22 mouse cellular contexts compared by ENCODE assay signal in the genomic region with DNA sequence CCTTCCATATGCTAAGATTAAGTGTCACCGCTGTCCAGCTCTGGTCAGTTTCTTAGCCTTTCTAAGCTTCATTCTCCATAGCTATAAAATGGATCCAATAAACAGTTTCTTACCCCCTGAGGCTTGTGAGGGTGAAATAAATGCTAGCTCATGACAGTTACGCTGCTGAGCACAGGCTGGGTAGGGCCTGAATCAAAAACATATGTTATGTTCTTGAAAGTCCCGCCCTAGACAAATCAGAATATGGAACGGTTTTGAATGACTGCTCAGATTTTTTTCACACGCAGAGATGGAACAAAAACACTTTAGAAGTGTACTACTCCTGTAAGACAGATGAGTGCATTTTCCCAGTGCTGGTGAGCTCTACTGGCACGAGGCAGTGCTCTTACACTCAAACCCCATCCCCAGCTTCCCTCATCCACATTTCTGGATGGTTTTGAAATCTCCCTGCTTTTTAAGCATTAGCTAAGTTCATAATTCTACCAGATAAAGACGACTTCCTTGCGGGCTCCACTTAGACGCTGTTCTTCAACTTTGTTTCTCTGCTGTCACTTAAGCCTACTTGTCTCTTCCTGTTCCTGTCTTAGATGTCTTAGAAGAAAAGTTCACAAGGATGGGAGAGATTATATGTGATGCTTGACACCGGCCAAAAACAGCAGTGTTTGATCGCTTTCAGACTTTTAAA. TPM values are rescaled to one million over a fixed set of nuclear protein-coding genes. Genes with fewer than 3 reads are reported as not detected.
A peak's percentile ranks its signal among the peaks of the same experiment; 100 is the strongest.
DNase-seq lines count a peak whose midpoint lies in the region; ATAC-seq and TF ChIP-seq lines count a peak whose summit lies in the region.
"Had no signal": no experiment of that assay in that cellular context is flagged by ENCODE, and none has a peak within 500 bp of the region (broad histone marks: within the 10 kb centered on the region; RNA-seq: fewer than 3 reads in every experiment).

No protein-coding gene starts in this region.

- no peak overlapping the region for H3K4me2 ChIP-seq in hindbrain, embryonic 13.5 days
- H3K4me2 ChIP-seq in hindbrain, embryonic 14.5 days (replicated peaks): no peak overlapping the region
- H3K4me2 ChIP-seq in embryonic facial prominence, embryonic 15.5 days (replicated peaks): no peak overlapping the region
- no peak overlapping the region for H3K4me2 ChIP-seq in kidney, embryonic 16.5 days (replicated peaks; ENCODE audit: low read depth, low read length)

- TF ChIP-seq CTCF in E14TG2a.4 (conservative IDR thresholded peaks at IDR 0.05; ENCODE audit: low read length): no peak

- H3K27me3 ChIP-seq in hindbrain, embryonic 13.5 days: no peaks in the 10 kb centered on the region
- H3K27me3 ChIP-seq in hindbrain, embryonic 14.5 days (ENCODE audit: control insufficient read depth, insufficient read depth, low read length): no peaks in the 10 kb centered on the region
- H3K27me3 ChIP-seq in E14TG2a.4 (ENCODE audit: insufficient read depth, low read length): no peaks in the 10 kb centered on the region
- H3K27me3 ChIP-seq in embryonic facial prominence, embryonic 15.5 days: no peaks in the 10 kb centered on the region
- H3K27me3 ChIP-seq in kidney, embryonic 16.5 days (ENCODE audit: insufficient read depth, low read length): no peaks in the 10 kb centered on the region
- H3K27me3 ChIP-seq: Patski had no signal

- H3K4me1 ChIP-seq in hindbrain, embryonic 13.5 days (replicated peaks): peaks cover 44% of the 10 kb centered on the region
- H3K4me1 ChIP-seq in hindbrain, embryonic 14.5 days (replicated peaks; ENCODE audit: control insufficient read depth, insufficient read depth, low read length): peaks cover 22% of the 10 kb centered on the region
- peaks cover 88% of the 10 kb centered on the region for H3K4me1 ChIP-seq in E14TG2a.4 (replicated peaks; ENCODE audit: low read depth, low read length)
- peaks cover 48% of the 10 kb centered on the region for H3K4me1 ChIP-seq in embryonic facial prominence, embryonic 15.5 days
- peaks cover 33% of the 10 kb centered on the region for H3K4me1 ChIP-seq in kidney, embryonic 16.5 days (ENCODE audit: insufficient read depth, low read length)

- 89% methylated on average over 11 of the region's 11 CpGs for WGBS in hindbrain, embryonic 13.5 days
- WGBS in hindbrain, embryonic 14.5 days: 90% methylated on average over 11 of the region's 11 CpGs
- WGBS in embryonic facial prominence, embryonic 15.5 days: 31% methylated on average over 11 of the region's 11 CpGs
- WGBS in kidney, embryonic 16.5 days: 71% methylated on average over 11 of the region's 11 CpGs

- DNase-seq in hindbrain, embryonic 14.5 days (ENCODE audit: low spot score): no peak
- DNase-seq in 3T3-L1 (ENCODE audit: low read depth, low spot score): peak; percentile 59
- no peak for DNase-seq in neural tube, embryonic 10.5 days (ENCODE audit: extremely low spot score, low spot score)
- no peak for DNase-seq in frontal cortex, postnatal 36 days (ENCODE audit: low spot score in 2 of 2)
- DNase-seq: cerebellum, postnatal 25 days; forebrain, postnatal 0 days; kidney, adult 9 months; liver; lung, adult 18-20 months; lung, postnatal 4 days; midbrain, embryonic 14.5 days; right cerebral cortex, postnatal 25 days; thymus, postnatal 36 days had no signal

- H3K36me3 ChIP-seq in hindbrain, embryonic 13.5 days: peaks cover 13% of the 10 kb centered on the region
- peaks cover 17% of the 10 kb centered on the region; the same call in 1 of the 2 replicates for H3K36me3 ChIP-seq in hindbrain, embryonic 14.5 days (replicated peaks; ENCODE audit: control insufficient read depth, insufficient read depth)
- H3K36me3 ChIP-seq in E14TG2a.4 (ENCODE audit: insufficient read depth, low read length): peaks cover 85% of the 10 kb centered on the region
- H3K36me3 ChIP-seq in embryonic facial prominence, embryonic 15.5 days: no peaks in the 10 kb centered on the region
- H3K36me3 ChIP-seq in kidney, embryonic 16.5 days (ENCODE audit: insufficient read depth, low read length): peaks cover 12% of the 10 kb centered on the region

- no peak overlapping the region for H3K4me3 ChIP-seq in hindbrain, embryonic 13.5 days
- no peak overlapping the region for H3K4me3 ChIP-seq in hindbrain, embryonic 14.5 days (replicated peaks; ENCODE audit: low read length)
- H3K4me3 ChIP-seq in E14TG2a.4 (replicated peaks; ENCODE audit: low read length): peak overlapping the region; percentile 95; the same call in 1 of the 2 replicates
- no peak overlapping the region for H3K4me3 ChIP-seq in embryonic facial prominence, embryonic 15.5 days (replicated peaks)
- no peak overlapping the region for H3K4me3 ChIP-seq in kidney, embryonic 16.5 days (ENCODE audit: low read length)
- H3K4me3 ChIP-seq: erythroblast, embryonic 14.5 days; layer of hippocampus, adult 2 months; left cerebral cortex, adult 2 months had no signal

- no peaks in the 10 kb centered on the region for H3K9me3 ChIP-seq in hindbrain, embryonic 13.5 days
- no peaks in the 10 kb centered on the region for H3K9me3 ChIP-seq in hindbrain, embryonic 14.5 days (ENCODE audit: control insufficient read depth, low read length)
- H3K9me3 ChIP-seq in E14TG2a.4 (ENCODE audit: low read length): no peaks in the 10 kb centered on the region
- no peaks in the 10 kb centered on the region for H3K9me3 ChIP-seq in embryonic facial prominence, embryonic 15.5 days (replicated peaks)
- H3K9me3 ChIP-seq in kidney, embryonic 16.5 days (ENCODE audit: low read length): no peaks in the 10 kb centered on the region

- ATAC-seq in hindbrain, embryonic 13.5 days (ENCODE audit: low FRiP score): no peak
- ATAC-seq in hindbrain, embryonic 14.5 days (ENCODE audit: low FRiP score): no peak
- ATAC-seq in embryonic facial prominence, embryonic 15.5 days (ENCODE audit: insufficient number of reproducible peaks, low FRiP score, low TSS enrichment, low read depth): no peak
- no peak for ATAC-seq in kidney, embryonic 16.5 days (ENCODE audit: low FRiP score, low TSS enrichment)
- ATAC-seq: forebrain, postnatal 0 days; hindbrain, postnatal 0 days; Patski had no signal

- H3K27ac ChIP-seq in hindbrain, embryonic 13.5 days: no peak overlapping the region
- no peak overlapping the region for H3K27ac ChIP-seq in hindbrain, embryonic 14.5 days
- peak overlapping the region; percentile 55 for H3K27ac ChIP-seq in embryonic facial prominence, embryonic 15.5 days (replicated peaks)
- H3K27ac ChIP-seq in kidney, embryonic 16.5 days (ENCODE audit: low read length): no peak overlapping the region
- H3K27ac ChIP-seq: hindbrain, postnatal 0 days; layer of hippocampus, adult 2 months; left cerebral cortex, adult 2 months had no signal

- H3K9ac ChIP-seq in hindbrain, embryonic 13.5 days: 0 out of 2 replicates have a peak overlapping the region, but pooled peaks have one; percentile 13
- H3K9ac ChIP-seq in hindbrain, embryonic 14.5 days: no peak overlapping the region
- no peak overlapping the region for H3K9ac ChIP-seq in embryonic facial prominence, embryonic 15.5 days
- no peak overlapping the region for H3K9ac ChIP-seq in kidney, embryonic 16.5 days (replicated peaks; ENCODE audit: low read length)
- H3K9ac ChIP-seq: forebrain, postnatal 0 days had no signal

RNA-seq across cellular contexts. Expression of gene Etnk1, which starts 4.9 kb away (rescaled TPM):
- polyA plus RNA-seq in hindbrain, embryonic 13.5 days (2015; fragmentation: Nextera tagmentation; extraction: Ambion mirVana): 35.2 and 36.3 TPM in 2 replicates
- 62.1 and 73.4 TPM in 2 replicates for polyA plus RNA-seq in hindbrain, embryonic 14.5 days (2014; fragmentation: Nextera tagmentation; extraction: Ambion mirVana)
- 17.7 and 19.3 TPM in 2 replicates for polyA plus RNA-seq in embryonic facial prominence, embryonic 15.5 days (2015; fragmentation: Nextera tagmentation; extraction: Ambion mirVana)
- 32.2 and 34.0 TPM in 2 replicates for polyA plus RNA-seq in kidney, embryonic 16.5 days (2015; fragmentation: Nextera tagmentation; extraction: Ambion mirVana)
